Mouse (Mus musculus) neural tube, embryonic 13.5 days (tissue): ENCODE measurements at regions not wholly inside any gene's neighbourhood (a gene's known extent, or its start where the extent isn't known, plus 50 kb on each side); places are given as distances from the start of the nearest gene placed in this dataset.

ENCODE experiments used
- ATAC-seq: fragments of 200-750 bp; cut with Nextera tagmentation; 2 replicates; pipeline ENCODE4 v1.8.0; 2017; ENCODE audit warnings: low read depth, mild to moderate bottlenecking, moderate TSS enrichment, moderate library complexity
- H3K27ac ChIP-seq: fragments of 300-500 bp; sonication (generic); replicated peaks from 2 replicates; pipeline ENCODE4 v1.5.1; 2015; ENCODE audit warnings: moderate library complexity, mild to moderate bottlenecking, inconsistent platforms
- H3K27me3 ChIP-seq: fragments of 300-500 bp; sonication (generic); 2 replicates; pipeline ENCODE4 v1.6.1; 2015; ENCODE audit warnings: mild to moderate bottlenecking, inconsistent platforms
- H3K36me3 ChIP-seq: fragments of 300-500 bp; sonication (generic); 2 replicates; pipeline ENCODE4 v1.6.1; 2015; ENCODE audit warnings: mild to moderate bottlenecking, inconsistent platforms
- H3K4me1 ChIP-seq: fragments of 300-500 bp; sonication (generic); replicated peaks from 2 replicates; pipeline ENCODE4 v1.6.1; 2015; ENCODE audit warnings: inconsistent platforms
- H3K4me2 ChIP-seq: fragments of 300-500 bp; sonication (generic); 2 replicates; pipeline ENCODE4 v1.6.1; 2015; ENCODE audit warnings: inconsistent platforms, mild to moderate bottlenecking, moderate library complexity
- H3K4me3 ChIP-seq: fragments of 300-500 bp; sonication (generic); 2 replicates; pipeline ENCODE4 v1.5.1; 2015; ENCODE audit warnings: mild to moderate bottlenecking, inconsistent platforms
- H3K9ac ChIP-seq: fragments of 300-500 bp; sonication (generic); 2 replicates; pipeline ENCODE4 v1.6.1; 2015; ENCODE audit warnings: moderate library complexity, mild to moderate bottlenecking, inconsistent platforms
- H3K9me3 ChIP-seq: fragments of 300-500 bp; sonication (generic); 2 replicates; pipeline ENCODE4 v1.6.1; 2016; ENCODE audit warnings: inconsistent platforms
- WGBS: fragments of 180-500 bp; shearing (Covaris S2); methylation state at CpG from one replicate; pipeline ENCODE4 v1.1.7; 2015; 5-methylcytosine and 5-hydroxymethylcytosine counted together

DNA sequence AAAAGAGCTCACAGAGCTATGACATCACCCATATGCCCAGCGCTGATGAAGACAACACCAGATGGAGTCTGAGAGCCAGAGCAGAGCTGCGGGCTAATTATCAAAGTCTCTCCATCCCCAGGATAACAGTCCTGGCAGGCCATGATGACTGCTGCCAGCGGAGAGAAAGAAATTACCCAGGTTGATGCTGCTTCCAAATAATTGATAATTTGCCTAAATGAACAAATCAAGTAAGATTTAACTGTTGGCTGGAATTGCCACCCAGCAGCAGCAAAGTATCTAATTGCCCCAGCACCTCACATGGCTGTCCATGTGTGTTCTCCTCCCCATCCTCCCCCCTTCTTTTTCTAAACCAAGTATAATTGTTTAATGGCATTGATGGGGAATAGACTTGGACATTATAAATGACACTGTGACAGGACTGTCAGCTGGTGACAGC is 301.7 kb upstream of the Camk1g start:
- 0 out of 2 replicates have a peak, but pooled peaks have one; percentile 19 for ATAC-seq
- H3K4me3 ChIP-seq: no peak overlapping the region
- peaks cover 26% of the 10 kb centered on the region for H3K4me1 ChIP-seq
- H3K4me2 ChIP-seq: no peak overlapping the region
- no peaks in the 10 kb centered on the region for H3K36me3 ChIP-seq
- H3K9ac ChIP-seq: no peak overlapping the region
- H3K27ac ChIP-seq: peak overlapping the region; percentile 55
- 0 out of 2 replicates have a peak, but pooled peaks cover 5% of the 10 kb centered on the region for H3K9me3 ChIP-seq
- WGBS: 34% methylated on average over 3 of the region's 3 CpGs
- H3K27me3 ChIP-seq: no peaks in the 10 kb centered on the region

DNA sequence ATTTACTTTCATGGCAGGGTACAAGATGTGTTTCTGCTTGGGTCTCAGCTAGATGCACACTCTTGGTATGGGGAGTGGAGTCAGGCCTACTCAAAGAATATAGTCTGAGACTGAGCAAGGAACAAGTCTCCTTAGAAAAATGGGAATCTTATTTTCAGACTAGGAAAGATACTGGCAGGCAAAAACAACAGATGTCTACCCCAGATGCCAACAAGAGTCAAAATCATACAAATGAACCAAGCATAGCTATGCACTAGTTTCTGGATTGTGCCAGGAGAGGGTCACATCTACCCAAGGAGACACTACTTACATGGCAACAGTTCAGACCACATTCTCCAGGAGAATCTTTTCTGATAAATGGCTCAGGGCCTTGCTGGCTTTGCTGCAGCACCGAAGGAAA is 300.9 kb upstream of the Camk1g start:
- no peak overlapping the region for H3K4me2 ChIP-seq
- 78% methylated on average over 1 of the region's 1 CpGs for WGBS
- H3K4me3 ChIP-seq: no peak overlapping the region
- no peak for ATAC-seq
- H3K27me3 ChIP-seq: no peaks in the 10 kb centered on the region
- no peak overlapping the region for H3K9ac ChIP-seq
- peaks cover 27% of the 10 kb centered on the region for H3K4me1 ChIP-seq
- peak overlapping the region; percentile 55 for H3K27ac ChIP-seq
- no peaks in the 10 kb centered on the region for H3K36me3 ChIP-seq
- 0 out of 2 replicates have a peak, but pooled peaks cover 5% of the 10 kb centered on the region for H3K9me3 ChIP-seq

DNA sequence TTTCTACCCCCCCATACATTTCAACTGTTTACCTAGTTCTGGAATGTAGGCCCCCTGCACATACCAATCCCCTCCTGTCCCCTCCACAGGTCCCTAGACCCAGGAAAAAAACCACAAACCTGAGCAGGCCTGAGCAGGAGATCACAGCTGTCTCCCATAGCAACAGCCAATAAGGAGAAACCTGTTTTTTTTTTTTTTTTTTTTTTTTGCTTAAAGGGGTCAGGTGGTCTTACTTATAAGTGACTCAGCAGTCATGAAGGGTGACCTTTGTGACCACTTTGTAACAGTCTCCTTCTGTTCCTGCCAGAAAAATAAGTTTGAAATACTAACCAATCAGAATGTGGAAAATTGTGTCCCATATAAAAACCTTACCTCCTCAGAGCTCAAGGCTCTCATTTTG is 299.9 kb upstream of the Camk1g start:
- H3K4me1 ChIP-seq: peaks cover 37% of the 10 kb centered on the region
- no peaks in the 10 kb centered on the region for H3K27me3 ChIP-seq
- no peak overlapping the region for H3K27ac ChIP-seq
- no peak for ATAC-seq
- no peaks in the 10 kb centered on the region for H3K36me3 ChIP-seq
- no peak overlapping the region for H3K4me2 ChIP-seq
- H3K9ac ChIP-seq: no peak overlapping the region
- H3K4me3 ChIP-seq: no peak overlapping the region
- H3K9me3 ChIP-seq: 0 out of 2 replicates have a peak, but pooled peaks cover 5% of the 10 kb centered on the region

DNA sequence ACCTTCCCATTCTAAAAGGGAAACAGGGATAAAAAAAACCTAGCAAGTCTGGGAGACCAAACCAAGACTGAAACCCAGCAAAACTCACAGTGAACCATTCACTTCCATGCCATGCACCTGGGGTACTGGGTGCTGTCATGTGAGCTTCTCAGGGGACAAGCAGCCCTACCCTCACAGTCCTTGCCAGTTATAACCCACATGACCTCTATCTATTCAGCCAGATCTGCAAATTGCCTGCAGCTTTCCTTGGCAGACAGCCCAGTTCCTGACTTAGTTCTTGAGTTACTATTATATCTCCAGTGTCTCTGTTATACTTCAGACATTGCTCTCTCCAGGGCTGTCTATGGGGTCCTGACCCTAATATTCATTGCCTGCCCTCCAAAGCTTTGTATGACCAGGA is 298.7 kb upstream of the Camk1g start:
- no peak overlapping the region for H3K4me3 ChIP-seq
- H3K9me3 ChIP-seq: 0 out of 2 replicates have a peak, but pooled peaks cover 5% of the 10 kb centered on the region
- no peaks in the 10 kb centered on the region for H3K27me3 ChIP-seq
- peaks cover 34% of the 10 kb centered on the region for H3K4me1 ChIP-seq
- H3K27ac ChIP-seq: no peak overlapping the region
- ATAC-seq: no peak
- H3K9ac ChIP-seq: no peak overlapping the region
- H3K36me3 ChIP-seq: no peaks in the 10 kb centered on the region
- H3K4me2 ChIP-seq: no peak overlapping the region

DNA sequence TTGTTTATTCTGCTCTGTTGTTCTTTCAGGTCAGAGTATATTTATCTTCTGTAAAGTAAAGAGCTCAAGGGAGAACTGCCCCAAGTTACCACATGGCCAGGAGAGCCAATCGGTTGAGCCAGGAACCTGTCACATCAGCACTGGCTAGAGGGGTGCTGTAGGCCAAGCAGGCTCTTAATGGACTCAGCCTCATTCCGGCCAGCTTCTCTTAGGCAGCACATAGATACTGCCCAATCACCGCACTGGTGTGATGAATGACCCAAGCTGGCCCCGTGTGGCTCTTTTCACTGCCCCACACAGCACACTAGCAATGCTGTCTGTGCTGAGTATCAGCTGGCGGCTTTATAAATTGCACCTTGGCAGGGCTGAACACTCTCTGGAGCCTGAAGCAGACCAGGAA is 295.8 kb upstream of the Camk1g start:
- 27% methylated on average over 5 of the region's 5 CpGs for WGBS
- Histone ChIP-seq H3K4me2 (no peak overlapping the region), H3K9ac (no peak overlapping the region), H3K9me3 (0 out of 2 replicates have a peak, but pooled peaks cover 5% of the 10 kb centered on the region), H3K36me3 (no peaks in the 10 kb centered on the region), H3K4me1 (peaks cover 27% of the 10 kb centered on the region), H3K27me3 (no peaks in the 10 kb centered on the region), H3K27ac (no peak overlapping the region), H3K4me3 (no peak overlapping the region)
- peak; percentile 62; the same call in 1 of the 2 replicates for ATAC-seq

DNA sequence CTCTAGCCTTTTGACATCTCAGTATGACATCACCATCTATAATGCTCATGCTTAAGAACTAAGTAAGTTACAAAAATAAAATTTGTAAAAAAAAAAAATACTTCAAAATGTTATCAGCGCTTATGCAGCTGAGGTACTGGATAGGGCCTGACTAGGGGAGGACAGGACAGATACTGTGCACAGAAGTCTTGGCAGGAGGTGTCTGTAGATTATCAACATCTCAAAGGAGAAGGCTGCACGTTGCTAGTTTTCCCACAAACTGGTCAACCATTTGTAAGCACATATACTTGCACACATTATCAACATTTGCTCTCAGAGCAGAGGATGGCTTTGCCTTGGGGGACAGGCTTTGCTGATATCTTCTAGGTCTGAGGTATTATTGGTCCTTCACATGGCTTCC is 294.5 kb upstream of the Camk1g start:
- H3K4me2 ChIP-seq: no peak overlapping the region
- ATAC-seq: no peak

DNA sequence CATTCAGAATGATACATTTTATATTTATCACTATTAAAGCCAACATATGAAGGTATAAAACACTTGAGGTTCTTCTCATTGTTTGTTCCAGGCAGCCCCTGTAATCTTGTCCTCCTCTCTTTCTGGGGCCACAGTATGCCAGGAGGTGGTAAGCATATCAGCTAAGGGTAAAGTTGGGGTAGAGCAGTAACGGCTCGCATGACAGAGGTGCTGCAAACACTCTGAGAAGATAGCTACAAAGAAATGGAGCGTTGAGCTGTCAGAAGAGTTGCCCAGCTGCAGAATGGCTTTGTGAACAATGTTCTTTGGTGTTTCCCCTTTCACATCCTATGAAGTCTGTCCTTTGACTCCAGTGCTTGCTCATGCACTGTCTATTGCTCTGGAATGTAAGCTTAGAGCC is 293.5 kb upstream of the Camk1g start:
- no peak overlapping the region for H3K9ac ChIP-seq
- H3K27me3 ChIP-seq: no peaks in the 10 kb centered on the region
- no peak overlapping the region for H3K4me2 ChIP-seq
- no peak overlapping the region for H3K27ac ChIP-seq
- WGBS: 86% methylated on average over 3 of the region's 3 CpGs
- H3K36me3 ChIP-seq: no peaks in the 10 kb centered on the region
- no peak for ATAC-seq
- no peak overlapping the region for H3K4me3 ChIP-seq
- peaks cover 27% of the 10 kb centered on the region for H3K4me1 ChIP-seq
- no peaks in the 10 kb centered on the region for H3K9me3 ChIP-seq

More for the DNA sequence above, 294.5 kb upstream of the Camk1g start:
- Histone ChIP-seq H3K9ac (no peak overlapping the region), H3K27ac (no peak overlapping the region), H3K4me3 (no peak overlapping the region), H3K9me3 (0 out of 2 replicates have a peak, but pooled peaks cover 4% of the 10 kb centered on the region), H3K36me3 (no peaks in the 10 kb centered on the region), H3K4me1 (peaks cover 27% of the 10 kb centered on the region), H3K27me3 (no peaks in the 10 kb centered on the region)
- 89% methylated on average over 2 of the region's 2 CpGs for WGBS

DNA sequence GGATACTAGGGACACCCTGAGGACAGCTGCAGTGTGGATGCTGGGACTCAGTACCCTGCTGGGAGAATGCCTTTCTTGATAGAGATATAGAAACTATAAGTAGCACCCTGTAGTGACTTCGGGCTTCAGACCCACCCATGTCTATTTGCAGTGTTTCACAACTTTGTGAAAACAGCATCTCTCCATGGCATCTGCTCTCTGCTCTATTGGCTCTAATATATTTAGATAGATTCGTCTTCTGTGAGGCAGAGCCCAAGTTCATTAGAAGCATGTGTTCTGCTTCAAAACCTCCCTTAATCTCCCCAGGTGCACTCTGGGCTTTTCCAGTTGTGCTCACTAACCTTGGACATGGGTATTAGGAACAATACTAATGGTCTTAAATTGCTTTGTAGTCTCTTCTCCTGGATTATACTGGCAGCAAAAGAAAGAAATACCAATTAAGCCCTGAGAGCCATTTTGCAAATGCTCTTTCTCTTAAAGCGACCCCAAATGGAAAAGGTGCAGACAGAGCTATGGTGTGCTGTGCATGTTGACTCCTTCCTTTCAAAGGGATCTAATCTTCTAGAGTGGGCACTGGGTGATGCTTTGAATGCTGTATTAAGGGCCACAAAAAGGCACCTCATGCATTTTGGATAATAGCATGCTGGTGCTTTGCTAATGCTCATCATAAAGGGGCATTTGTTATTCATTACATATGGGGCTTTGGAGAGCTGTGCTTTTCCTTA is 292.2 kb upstream of the Camk1g start:
- Histone ChIP-seq H3K27ac (no peak overlapping the region; the same call in 1 of the 2 replicates), H3K4me1 (peaks cover 27% of the 10 kb centered on the region), H3K4me3 (no peak overlapping the region), H3K36me3 (no peaks in the 10 kb centered on the region), H3K4me2 (no peak overlapping the region), H3K9me3 (no peaks in the 10 kb centered on the region), H3K27me3 (no peaks in the 10 kb centered on the region), H3K9ac (no peak overlapping the region)
- 57% methylated on average over 3 of the region's 3 CpGs for WGBS
- no peak for ATAC-seq

DNA sequence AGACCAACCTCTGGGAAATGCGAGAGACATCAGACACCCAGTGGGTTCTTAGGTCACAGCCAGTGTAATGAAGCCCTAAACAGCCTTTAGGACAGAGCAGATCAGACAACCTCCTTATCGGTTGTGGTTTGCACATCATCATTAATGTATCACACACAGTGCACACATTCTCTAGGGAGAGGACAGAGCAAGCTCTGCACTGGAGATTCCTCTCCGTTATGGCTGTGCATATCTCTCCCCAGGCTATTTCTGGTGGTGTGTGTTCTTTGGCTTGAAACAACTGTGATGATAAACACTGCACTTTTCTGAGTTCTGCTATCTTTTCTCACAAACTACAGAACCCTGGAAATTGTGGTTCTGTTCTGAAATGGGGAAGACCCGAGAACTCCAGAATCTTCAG is 291.3 kb upstream of the Camk1g start:
- ATAC-seq: no peak
- Histone ChIP-seq H3K4me1 (peaks cover 27% of the 10 kb centered on the region), H3K27me3 (no peaks in the 10 kb centered on the region), H3K36me3 (no peaks in the 10 kb centered on the region), H3K9ac (no peak overlapping the region), H3K27ac (no peak overlapping the region), H3K9me3 (no peaks in the 10 kb centered on the region), H3K4me3 (no peak overlapping the region), H3K4me2 (no peak overlapping the region)
- 66% methylated on average over 4 of the region's 4 CpGs for WGBS

DNA sequence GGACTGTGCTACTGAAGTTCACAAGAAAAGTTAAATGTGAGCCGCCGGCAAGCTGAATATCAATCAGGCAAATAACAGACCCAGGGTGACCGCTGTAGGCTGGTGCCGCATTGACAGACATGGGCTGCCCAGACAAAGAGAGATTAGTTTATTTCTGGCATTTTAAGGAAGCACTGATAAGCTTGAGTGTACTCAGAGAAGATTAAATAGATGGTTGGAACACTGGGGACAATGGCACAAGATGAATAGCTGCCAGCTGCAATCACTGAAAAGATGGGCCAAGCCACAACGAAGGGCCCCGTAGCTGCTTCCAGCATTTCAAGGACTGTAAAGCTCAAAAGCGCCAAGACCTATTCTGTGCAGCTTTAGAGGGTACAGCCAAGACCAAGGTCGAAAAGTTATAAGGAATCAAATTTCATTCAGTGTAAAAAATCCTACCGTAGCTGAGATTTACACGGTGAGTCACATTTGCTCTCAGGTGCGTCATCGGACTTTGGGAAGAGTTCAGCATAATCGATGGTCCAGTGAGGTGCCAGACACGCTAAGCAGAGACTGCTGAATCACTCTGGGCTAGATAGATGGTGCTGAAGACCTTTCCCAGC is 285.1 kb upstream of the Camk1g start:
- H3K4me2 ChIP-seq: no peak overlapping the region
- ATAC-seq: no peak
- H3K4me3 ChIP-seq: no peak overlapping the region
- no peaks in the 10 kb centered on the region for H3K27me3 ChIP-seq
- no peak overlapping the region for H3K9ac ChIP-seq
- no peak overlapping the region for H3K27ac ChIP-seq
- H3K36me3 ChIP-seq: no peaks in the 10 kb centered on the region
- H3K4me1 ChIP-seq: peaks cover 5% of the 10 kb centered on the region; the same call in 1 of the 2 replicates
- no peaks in the 10 kb centered on the region for H3K9me3 ChIP-seq
- WGBS: 72% methylated on average over 14 of the region's 14 CpGs

DNA sequence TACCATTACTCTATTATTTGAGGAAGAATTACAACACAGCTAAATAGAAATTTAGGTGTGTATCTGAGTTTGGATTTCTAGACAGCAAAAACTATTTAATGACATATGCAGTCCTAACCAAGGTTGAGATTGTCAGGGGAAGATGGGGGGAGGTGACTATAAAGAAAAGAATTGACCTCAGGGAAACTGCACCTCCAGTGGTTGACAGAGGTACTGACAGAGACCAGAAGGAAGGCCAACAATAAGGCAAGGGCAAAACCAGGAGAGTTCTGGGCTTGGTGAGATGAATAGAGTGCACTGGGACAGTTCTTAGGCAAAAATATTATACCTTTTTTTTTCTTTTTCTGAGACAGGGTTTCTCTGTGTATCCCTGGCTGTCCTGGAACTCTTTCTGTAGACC is 280.2 kb upstream of the Camk1g start:
- no peaks in the 10 kb centered on the region for H3K36me3 ChIP-seq
- ATAC-seq: no peak

DNA sequence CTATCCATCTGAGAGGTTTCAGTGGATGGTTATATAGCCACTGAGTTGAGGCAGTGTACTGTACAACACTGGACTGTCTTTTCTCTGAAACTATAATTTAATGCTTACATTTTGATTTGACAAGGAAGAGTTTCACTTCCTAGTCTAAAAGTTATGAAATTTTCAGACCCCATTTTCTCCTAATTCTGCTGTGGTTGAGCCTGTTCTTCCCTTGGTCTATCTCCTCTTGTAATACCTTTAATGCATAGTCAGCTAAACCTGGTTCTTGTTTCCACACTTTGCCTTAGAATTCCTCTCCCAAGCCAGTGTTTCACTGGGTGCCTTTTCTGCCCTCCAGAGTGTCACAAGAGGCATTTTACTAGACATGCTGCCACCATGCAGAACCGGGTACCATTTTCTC is 279.3 kb upstream of the Camk1g start:
- H3K4me3 ChIP-seq: no peak overlapping the region
- no peaks in the 10 kb centered on the region for H3K27me3 ChIP-seq
- no peak overlapping the region for H3K27ac ChIP-seq
- H3K4me2 ChIP-seq: no peak overlapping the region
- H3K9me3 ChIP-seq: no peaks in the 10 kb centered on the region
- ATAC-seq: no peak
- no peaks in the 10 kb centered on the region for H3K36me3 ChIP-seq
- WGBS: 91% methylated on average over 1 of the region's 1 CpGs
- no peak overlapping the region for H3K9ac ChIP-seq
- 0 out of 2 replicates have a peak, but pooled peaks cover 2% of the 10 kb centered on the region for H3K4me1 ChIP-seq

More for the DNA sequence above, 280.2 kb upstream of the Camk1g start:
- Histone ChIP-seq H3K27ac (no peak overlapping the region), H3K4me2 (no peak overlapping the region), H3K9ac (no peak overlapping the region), H3K9me3 (no peaks in the 10 kb centered on the region), H3K4me3 (no peak overlapping the region), H3K27me3 (no peaks in the 10 kb centered on the region), H3K4me1 (peaks cover 8% of the 10 kb centered on the region; the same call in 1 of the 2 replicates)
